Mouse (Mus musculus) stomach, embryonic 16.5 days (tissue): Measurements from ENCODE around the gene C1qb. TPM values are rescaled to one million over a fixed set of nuclear protein-coding genes. Genes with fewer than 3 reads are reported as not detected.
A peak's percentile ranks its signal among the peaks of the same experiment; 100 is the strongest.

ENCODE experiments used
- ATAC-seq: fragments of 200-750 bp; cut with Nextera tagmentation; 2 replicates; pipeline ENCODE4 v1.8.0; 2017; ENCODE audit warnings: moderate number of reproducible peaks, moderate TSS enrichment; ENCODE audit not compliant: insufficient read depth, low FRiP score
- H3K27ac ChIP-seq: fragments of 300-500 bp; sonication (generic); 2 replicates; pipeline ENCODE4 v1.5.1; 2014; ENCODE audit warnings: low read length
- H3K27me3 ChIP-seq: fragments of 300-500 bp; sonication (generic); 2 replicates; pipeline ENCODE4 v1.6.1; 2014; ENCODE audit warnings: low read length, control low read depth, mixed read lengths; ENCODE audit not compliant: control insufficient read depth, insufficient read depth
- H3K36me3 ChIP-seq: fragments of 300-500 bp; sonication (generic); 2 replicates; pipeline ENCODE4 v1.6.1; 2014; ENCODE audit warnings: low read length; ENCODE audit not compliant: control insufficient read depth, insufficient read depth
- H3K4me1 ChIP-seq: fragments of 300-500 bp; sonication (generic); 2 replicates; pipeline ENCODE4 v1.6.1; 2014; ENCODE audit warnings: low read length, control low read depth, mixed read lengths; ENCODE audit not compliant: control insufficient read depth, insufficient read depth
- H3K4me2 ChIP-seq: fragments of 300-500 bp; sonication (generic); 2 replicates; pipeline ENCODE4 v1.6.1; 2014; ENCODE audit warnings: low read depth, low read length, mixed read lengths
- H3K4me3 ChIP-seq: fragments of 300-500 bp; sonication (generic); replicated peaks from 2 replicates; pipeline ENCODE4 v1.5.1; 2014; ENCODE audit warnings: mild to moderate bottlenecking, low read length
- H3K9ac ChIP-seq: fragments of 300-500 bp; sonication (generic); 2 replicates; pipeline ENCODE4 v1.6.1; 2014; ENCODE audit warnings: low read length
- H3K9me3 ChIP-seq: fragments of 300-500 bp; sonication (generic); replicated peaks from 2 replicates; pipeline ENCODE4 v1.6.1; 2016; ENCODE audit warnings: low read length, control low read depth; ENCODE audit not compliant: control insufficient read depth
- WGBS: fragments of 180-500 bp; shearing (Covaris S2); extraction: QIAGEN DNeasy Blood & Tissue Kit; methylation state at CpG from one replicate; pipeline ENCODE4 v1.1.7; 2014; 5-methylcytosine and 5-hydroxymethylcytosine counted together
- polyA plus RNA-seq: library from polyadenylated mRNA; unstranded; fragments of >200 nt; fragmentation: Nextera tagmentation; extraction: Ambion mirVana; gene quantifications from 2 replicates; pipeline ENCODE4 v1.2.1, GENCODE M21; 2015

C1qb gene
- polyA plus RNA-seq, 1 experiment from 2014 or later, result 79.3 TPM

DNA sequence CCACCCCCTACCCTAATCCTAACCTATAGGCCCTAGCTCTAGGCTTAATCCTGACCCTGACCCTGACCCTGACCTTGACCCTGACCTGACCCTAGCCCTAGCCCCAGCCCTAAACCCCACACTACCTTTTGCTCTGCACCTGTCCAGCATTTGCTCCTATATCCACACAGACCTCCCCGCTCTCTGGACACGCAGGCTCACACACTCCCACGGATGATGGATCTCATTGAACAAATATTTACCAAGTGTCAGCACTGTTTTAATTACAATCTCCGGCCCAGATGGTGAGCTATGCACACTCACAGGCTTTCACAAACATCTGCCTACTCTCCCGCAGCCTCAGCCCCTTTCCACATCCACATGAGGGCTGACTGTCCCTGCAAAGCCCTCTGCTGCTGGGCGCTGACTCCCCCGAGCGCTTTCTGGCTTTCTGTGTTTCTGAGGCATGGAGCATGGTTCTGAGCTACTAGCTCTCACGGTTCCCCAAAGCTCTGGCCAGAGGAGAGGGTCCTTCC lies 12.2 kb upstream of the C1qb start:
- Histone ChIP-seq H3K4me2 (no peak overlapping the region), H3K4me3 (no peak overlapping the region), H3K27me3 (peaks cover 3% of the 10 kb centered on the region; the same call in 1 of the 2 replicates), H3K36me3 (no peaks in the 10 kb centered on the region), H3K27ac (peak overlapping the region; percentile 23; the same call in 1 of the 2 replicates), H3K9ac (no peak overlapping the region), H3K9me3 (no peaks in the 10 kb centered on the region), H3K4me1 (0 out of 2 replicates have a peak, but pooled peaks cover 3% of the 10 kb centered on the region)
- ATAC-seq, result peak; percentile 61
- 21% methylated on average over 9 of the region's 9 CpGs for WGBS

DNA sequence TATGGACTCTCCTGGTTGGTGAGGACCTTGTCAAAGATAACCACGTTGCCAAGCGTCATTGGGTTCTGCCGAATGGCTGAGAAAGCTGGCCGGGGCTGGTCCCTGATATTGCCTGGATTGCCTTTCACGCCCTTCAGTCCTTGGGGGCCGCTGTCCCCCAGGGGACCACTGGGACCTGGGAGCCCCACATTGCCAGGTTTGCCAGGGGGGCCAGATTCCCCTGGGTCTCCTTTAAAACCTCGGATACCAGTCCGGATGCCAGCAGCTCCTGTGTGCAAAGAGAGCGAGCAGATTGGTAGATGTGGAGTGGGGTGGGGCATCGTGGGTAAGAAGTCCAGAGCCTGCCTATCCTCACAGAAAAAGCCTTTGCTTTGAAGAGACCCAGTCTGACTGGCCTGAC lies 10.5 kb upstream of the C1qb start:
- H3K4me1 ChIP-seq, result 0 out of 2 replicates have a peak, but pooled peaks cover 3% of the 10 kb centered on the region
- H3K4me3 ChIP-seq, result no peak overlapping the region
- no peak overlapping the region for H3K4me2 ChIP-seq
- no peak for ATAC-seq
- no peaks in the 10 kb centered on the region for H3K36me3 ChIP-seq
- no peak overlapping the region for H3K9ac ChIP-seq
- H3K27me3 ChIP-seq, result peaks cover 3% of the 10 kb centered on the region; the same call in 1 of the 2 replicates
- H3K9me3 ChIP-seq, result no peaks in the 10 kb centered on the region
- WGBS, result 35% methylated on average over 10 of the region's 10 CpGs
- H3K27ac ChIP-seq, result no peak overlapping the region

DNA sequence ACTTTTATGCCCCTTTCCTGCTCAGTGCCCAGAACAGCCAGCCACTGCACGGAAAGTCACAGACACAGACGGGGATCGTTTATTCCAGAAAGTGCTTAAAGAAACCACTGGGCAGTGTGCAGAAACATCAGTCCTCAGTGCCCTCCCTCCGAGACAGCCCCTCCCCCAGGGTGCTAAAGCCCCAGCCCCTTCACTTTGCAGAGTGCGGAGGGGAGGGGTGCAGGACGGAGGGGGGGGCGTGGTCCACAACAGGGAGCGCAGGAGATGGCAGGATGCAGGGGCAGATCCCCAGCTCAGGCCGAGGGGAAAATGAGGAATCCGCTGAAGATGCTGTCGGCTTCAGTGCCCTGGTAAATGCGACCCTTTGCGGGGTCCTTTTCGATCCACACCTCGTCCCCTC lies 9.9 kb upstream of the C1qb start:
- peaks cover 3% of the 10 kb centered on the region; the same call in 1 of the 2 replicates for H3K27me3 ChIP-seq
- 0 out of 2 replicates have a peak, but pooled peaks cover 3% of the 10 kb centered on the region for H3K4me1 ChIP-seq
- H3K4me3 ChIP-seq, result no peak overlapping the region
- H3K9ac ChIP-seq, result no peak overlapping the region
- WGBS, result 6% methylated on average over 15 of the region's 15 CpGs
- H3K27ac ChIP-seq, result no peak overlapping the region
- no peak for ATAC-seq
- no peak overlapping the region for H3K4me2 ChIP-seq
- no peaks in the 10 kb centered on the region for H3K9me3 ChIP-seq
- H3K36me3 ChIP-seq, result no peaks in the 10 kb centered on the region

DNA sequence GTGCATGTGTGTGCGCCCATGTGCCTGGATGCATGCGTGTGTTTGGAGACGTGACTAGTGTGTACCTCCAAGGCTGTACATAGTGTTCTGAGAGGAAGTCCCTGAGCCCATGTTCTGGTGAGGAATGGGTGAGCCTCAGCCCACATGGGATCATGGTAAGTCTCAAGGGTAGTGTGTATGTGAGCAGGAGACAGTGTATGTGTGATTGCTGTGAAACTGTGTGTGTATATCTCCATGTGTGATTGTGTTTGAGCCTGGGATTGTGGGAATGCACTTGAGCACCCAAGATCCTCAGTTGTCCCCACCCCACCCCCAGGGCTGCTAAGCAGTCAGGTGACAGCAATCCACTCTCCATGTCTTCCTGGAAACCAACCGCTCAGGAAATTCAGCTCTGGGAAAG lies 8.8 kb upstream of the C1qb start:
- Histone ChIP-seq H3K27ac (no peak overlapping the region), H3K4me1 (0 out of 2 replicates have a peak, but pooled peaks cover 3% of the 10 kb centered on the region), H3K4me2 (no peak overlapping the region), H3K9me3 (no peaks in the 10 kb centered on the region), H3K36me3 (no peaks in the 10 kb centered on the region), H3K9ac (no peak overlapping the region), H3K4me3 (no peak overlapping the region), H3K27me3 (peaks cover 3% of the 10 kb centered on the region; the same call in 1 of the 2 replicates)
- 67% methylated on average over 4 of the region's 4 CpGs for WGBS
- ATAC-seq, result no peak

DNA sequence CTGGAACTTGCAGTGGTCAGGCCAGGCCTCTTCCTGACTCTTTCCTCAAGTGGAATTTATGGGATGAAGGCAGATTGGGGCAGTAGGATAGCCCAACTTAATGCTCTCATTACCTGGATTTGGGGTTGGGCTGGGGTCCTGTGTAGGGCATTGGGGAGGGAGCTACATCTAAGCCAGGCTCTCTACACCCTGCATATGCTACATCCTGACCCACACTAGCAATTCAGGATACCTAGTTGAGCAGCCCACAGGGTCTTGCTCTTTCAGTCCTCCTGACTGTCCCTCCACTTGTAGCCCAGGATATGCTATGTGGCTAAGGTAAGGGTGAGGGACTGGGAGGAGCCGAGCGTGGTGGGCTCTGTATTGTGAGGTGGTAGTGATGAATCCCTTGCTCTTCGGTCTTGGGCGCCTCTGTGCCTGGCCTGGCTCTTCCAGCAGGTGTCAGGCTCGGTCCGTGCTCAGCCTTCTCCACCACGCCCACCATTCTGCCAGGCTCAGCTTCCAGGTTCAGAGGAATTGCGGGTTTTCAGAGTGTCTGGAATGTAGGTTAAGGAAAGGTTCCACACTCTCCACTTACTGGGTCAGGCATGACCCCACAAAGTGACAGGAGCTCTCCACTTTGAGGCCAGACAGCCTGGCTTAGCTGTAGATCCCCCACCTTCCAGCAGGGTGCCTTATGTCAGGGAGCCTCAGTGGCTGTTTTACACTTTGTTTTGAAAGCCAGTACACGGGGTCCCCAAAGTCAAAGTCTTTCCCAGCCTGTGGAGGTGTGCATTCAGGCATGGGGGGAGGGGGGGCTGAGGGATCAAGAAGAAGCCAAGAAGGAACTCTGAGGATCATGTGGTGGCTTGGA lies 7.9 kb upstream of the C1qb start:
- Histone ChIP-seq H3K9ac (no peak overlapping the region), H3K4me2 (no peak overlapping the region), H3K36me3 (no peaks in the 10 kb centered on the region), H3K27ac (no peak overlapping the region), H3K9me3 (no peaks in the 10 kb centered on the region), H3K27me3 (peaks cover 3% of the 10 kb centered on the region; the same call in 1 of the 2 replicates), H3K4me1 (0 out of 2 replicates have a peak, but pooled peaks cover 3% of the 10 kb centered on the region), H3K4me3 (no peak overlapping the region)
- ATAC-seq, result peak; percentile 42; the same call in 1 of the 2 replicates
- WGBS, result 5% methylated on average over 9 of the region's 9 CpGs

DNA sequence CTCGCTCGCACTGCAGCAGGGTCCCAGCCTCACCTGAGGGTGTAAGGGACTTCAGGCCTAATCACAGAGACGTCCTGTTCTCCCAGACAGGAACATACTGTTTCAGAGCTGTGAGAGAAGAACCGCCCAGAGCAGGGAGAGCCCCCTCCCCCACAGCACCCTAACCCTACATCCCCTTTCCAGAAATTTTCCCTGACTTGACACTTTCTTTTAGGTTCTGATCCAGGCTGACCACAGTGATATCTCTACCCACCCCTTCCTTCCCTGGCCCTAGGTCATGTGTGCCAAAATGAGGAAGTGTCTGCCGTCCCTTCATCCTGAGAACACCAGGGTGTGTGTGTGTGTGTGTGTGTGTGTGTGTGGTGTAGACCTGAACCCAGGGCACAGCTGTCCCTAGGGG lies 6.8 kb upstream of the C1qb start, which contains the start of gene C1qc:
Gene C1qc, minus strand, starts transcription at position 255 of the 400 bp plus-strand sequence.
- no peak within 1 kb of the TSS for H3K9ac ChIP-seq
- ATAC-seq, result no peak
- H3K27ac ChIP-seq, result no peak within 1 kb of the TSS
- no peaks in the 10 kb centered on the region for H3K9me3 ChIP-seq
- 0 out of 2 replicates have a peak, but pooled peaks cover 3% of the 10 kb centered on the region for H3K4me1 ChIP-seq
- no peaks in the 10 kb centered on the region for H3K36me3 ChIP-seq
- H3K27me3 ChIP-seq, result peaks cover 3% of the 10 kb centered on the region; the same call in 1 of the 2 replicates
- 57% methylated on average over 5 of the region's 5 CpGs for WGBS
- H3K4me2 ChIP-seq, result no peak within 1 kb of the TSS
- H3K4me3 ChIP-seq, result peak within 1 kb of the TSS; percentile 3; the same call in 1 of the 2 replicates

DNA sequence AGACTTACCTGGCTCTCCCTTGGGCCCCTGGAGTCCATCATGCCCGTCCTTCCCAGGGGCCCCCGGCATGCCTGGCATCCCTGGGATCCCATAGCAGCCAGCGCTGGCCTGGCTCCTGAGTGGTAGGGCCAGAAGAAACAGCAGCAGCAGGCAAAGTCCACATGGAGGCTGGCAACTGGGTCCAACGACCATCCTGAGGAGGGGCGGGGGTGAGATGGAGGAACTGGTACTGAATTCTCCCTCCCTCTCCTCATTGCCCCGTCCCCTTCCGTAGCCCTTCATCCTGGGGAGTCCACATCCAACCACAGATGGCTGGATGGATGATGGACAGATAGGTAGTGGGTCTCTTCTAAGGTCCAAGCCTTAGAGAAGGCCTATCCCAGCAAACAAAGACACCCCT lies 6.4 kb upstream of the C1qb start:
- WGBS, result 62% methylated on average over 7 of the region's 7 CpGs
- H3K27me3 ChIP-seq, result peaks cover 3% of the 10 kb centered on the region; the same call in 1 of the 2 replicates

DNA sequence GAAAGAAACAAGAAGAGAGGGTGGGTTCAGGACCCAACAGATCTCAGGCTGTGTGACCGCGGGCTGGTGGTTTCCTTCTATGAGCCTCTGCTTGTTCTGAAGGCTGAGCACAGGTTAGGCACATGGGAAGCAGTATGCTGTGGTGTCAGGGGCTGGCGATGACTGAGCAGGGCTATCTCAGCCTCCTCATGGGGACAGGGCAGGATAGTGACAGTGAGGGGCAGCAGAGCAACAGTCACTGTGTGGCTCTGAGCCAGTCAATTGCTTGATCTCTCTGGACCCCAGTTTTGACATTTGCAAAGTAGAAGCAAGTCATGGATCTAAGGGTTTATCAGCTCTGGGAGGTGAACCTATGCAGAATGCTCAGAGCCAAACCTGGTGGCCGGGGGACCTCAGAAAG lies 5.1 kb upstream of the C1qb start:
- no peak overlapping the region for H3K4me3 ChIP-seq
- WGBS, result 78% methylated on average over 4 of the region's 4 CpGs
- H3K9ac ChIP-seq, result no peak overlapping the region
- no peaks in the 10 kb centered on the region for H3K36me3 ChIP-seq
- 0 out of 2 replicates have a peak, but pooled peaks cover 3% of the 10 kb centered on the region for H3K27me3 ChIP-seq
- no peak overlapping the region for H3K4me2 ChIP-seq
- ATAC-seq, result no peak
- no peaks in the 10 kb centered on the region for H3K9me3 ChIP-seq
- H3K27ac ChIP-seq, result no peak overlapping the region
- 0 out of 2 replicates have a peak, but pooled peaks cover 3% of the 10 kb centered on the region for H3K4me1 ChIP-seq

More for the DNA sequence above, 6.4 kb upstream of the C1qb start:
- no peak overlapping the region for H3K27ac ChIP-seq
- no peak overlapping the region for H3K4me2 ChIP-seq
- 0 out of 2 replicates have a peak, but pooled peaks cover 3% of the 10 kb centered on the region for H3K4me1 ChIP-seq
- H3K36me3 ChIP-seq, result no peaks in the 10 kb centered on the region
- H3K4me3 ChIP-seq, result peak overlapping the region; percentile 3; the same call in 1 of the 2 replicates
- H3K9ac ChIP-seq, result no peak overlapping the region
- ATAC-seq, result no peak
- no peaks in the 10 kb centered on the region for H3K9me3 ChIP-seq

DNA sequence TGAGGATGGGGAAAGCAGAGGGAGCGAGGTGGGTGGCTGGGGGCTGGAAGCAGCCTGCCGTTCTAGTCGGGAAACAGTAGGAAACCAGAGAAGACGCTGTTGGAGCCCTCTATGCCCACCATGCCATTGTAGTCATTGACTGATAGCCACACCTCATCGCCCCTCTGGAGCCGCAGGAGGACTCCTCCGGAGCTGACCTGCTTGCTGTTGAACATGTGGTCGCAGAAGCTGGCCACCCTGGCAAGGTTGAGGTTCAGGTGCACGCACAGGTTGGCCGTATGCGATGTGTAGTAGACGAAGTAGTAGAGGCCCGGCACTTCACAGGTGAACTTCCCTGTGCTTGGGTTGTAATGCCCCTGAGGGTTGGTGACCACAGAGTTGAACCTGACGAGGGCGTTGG lies 4.0 kb upstream of the C1qb start:
- H3K27me3 ChIP-seq, result no peaks in the 10 kb centered on the region
- H3K4me3 ChIP-seq, result no peak overlapping the region
- no peak for ATAC-seq
- no peak overlapping the region for H3K4me2 ChIP-seq
- no peaks in the 10 kb centered on the region for H3K36me3 ChIP-seq
- 83% methylated on average over 15 of the region's 15 CpGs for WGBS
- H3K9ac ChIP-seq, result no peak overlapping the region
- no peaks in the 10 kb centered on the region for H3K4me1 ChIP-seq
- no peak overlapping the region for H3K27ac ChIP-seq
- no peaks in the 10 kb centered on the region for H3K9me3 ChIP-seq
